Mouse (Mus musculus) heart, embryonic 15.5 days (tissue): Measurements from ENCODE around the gene Lpcat2. TPM values are rescaled to one million over a fixed set of nuclear protein-coding genes. Genes with fewer than 3 reads are reported as not detected.

Source experiments
- ATAC-seq: fragments of 200-750 bp; cut with Nextera tagmentation; replicated peaks from 2 replicates; pipeline ENCODE4 v1.8.0; 2017; ENCODE audit warnings: low read depth, moderate TSS enrichment; ENCODE audit not compliant: insufficient number of reproducible peaks, insufficient read depth, low FRiP score
- H3K27ac ChIP-seq: fragments of 300-500 bp; sonication (generic); 2 replicates; pipeline ENCODE4 v1.5.1; 2015; ENCODE audit warnings: mild to moderate bottlenecking, inconsistent platforms
- H3K27me3 ChIP-seq: fragments of 300-500 bp; sonication (generic); 2 replicates; pipeline ENCODE4 v1.6.1; 2015; ENCODE audit warnings: inconsistent platforms
- H3K36me3 ChIP-seq: fragments of 300-500 bp; sonication (generic); 2 replicates; pipeline ENCODE4 v1.6.1; 2015; ENCODE audit warnings: mild to moderate bottlenecking, inconsistent platforms
- H3K4me1 ChIP-seq: fragments of 300-500 bp; sonication (generic); replicated peaks from 2 replicates; pipeline ENCODE4 v1.6.1; 2015; ENCODE audit warnings: inconsistent platforms
- H3K4me2 ChIP-seq: fragments of 300-500 bp; sonication (generic); 2 replicates; pipeline ENCODE4 v1.6.1; 2015; ENCODE audit warnings: inconsistent platforms, mild to moderate bottlenecking, moderate library complexity
- H3K4me3 ChIP-seq: fragments of 300-500 bp; sonication (generic); 2 replicates; pipeline ENCODE4 v1.5.1; 2015; ENCODE audit warnings: mild to moderate bottlenecking, inconsistent platforms
- H3K9ac ChIP-seq: fragments of 300-500 bp; sonication (generic); 2 replicates; pipeline ENCODE4 v1.6.1; 2015; ENCODE audit warnings: mild to moderate bottlenecking, inconsistent platforms
- H3K9me3 ChIP-seq: fragments of 300-500 bp; sonication (generic); replicated peaks from 2 replicates; pipeline ENCODE4 v1.6.1; 2016; ENCODE audit warnings: inconsistent platforms
- WGBS: fragments of 180-500 bp; shearing (Covaris S2); methylation state at CpG from one replicate; pipeline ENCODE4 v1.1.7; 2015; ENCODE audit warnings: mixed read lengths; 5-methylcytosine and 5-hydroxymethylcytosine counted together
- polyA plus RNA-seq: library from polyadenylated mRNA; unstranded; fragments of >200 nt; fragmentation: Nextera tagmentation; extraction: Ambion mirVana; gene quantifications from 2 replicates; pipeline ENCODE4 v1.2.1, GENCODE M21; 2015

Gene Lpcat2
- polyA plus RNA-seq, 1 experiment from 2014 or later: 4.0 TPM

- no peak for ATAC-seq
- no peaks in the 10 kb centered on the region for H3K4me1 ChIP-seq
- WGBS: 81% methylated on average over 7 of the region's 7 CpGs
Measured at GRCm38 (mm10) chr8:92895053-92895452, 39.9 kb downstream of the Lpcat2 start.

GRCm38 (mm10) chr8:92896056-92896455 lies 40.9 kb downstream of the Lpcat2 start:
- H3K9me3 ChIP-seq: no peaks in the 10 kb centered on the region
- no peak overlapping the region for H3K4me2 ChIP-seq
- no peaks in the 10 kb centered on the region for H3K36me3 ChIP-seq
- H3K27ac ChIP-seq: peak overlapping the region; percentile 51
- no peak overlapping the region for H3K4me3 ChIP-seq
- 47% methylated on average over 1 of the region's 1 CpGs for WGBS
- H3K27me3 ChIP-seq: no peaks in the 10 kb centered on the region
- ATAC-seq: no peak
- no peaks in the 10 kb centered on the region for H3K4me1 ChIP-seq
- H3K9ac ChIP-seq: no peak overlapping the region

More at GRCm38 (mm10) chr8:92895053-92895452, 39.9 kb downstream of the Lpcat2 start:
- H3K4me2 ChIP-seq: no peak overlapping the region
- no peaks in the 10 kb centered on the region for H3K9me3 ChIP-seq
- no peak overlapping the region for H3K9ac ChIP-seq
- H3K27me3 ChIP-seq: no peaks in the 10 kb centered on the region
- no peaks in the 10 kb centered on the region for H3K36me3 ChIP-seq
- H3K27ac ChIP-seq: no peak overlapping the region
- H3K4me3 ChIP-seq: no peak overlapping the region

GRCm38 (mm10) chr8:92896611-92897010 lies 41.5 kb downstream of the Lpcat2 start:
- H3K36me3 ChIP-seq: no peaks in the 10 kb centered on the region
- H3K27ac ChIP-seq: peak overlapping the region; percentile 51; the same call in 1 of the 2 replicates
- no peak overlapping the region for H3K4me2 ChIP-seq
- H3K4me1 ChIP-seq: no peaks in the 10 kb centered on the region
- peak; percentile 55; the same call in 1 of the 2 replicates for ATAC-seq
- no peaks in the 10 kb centered on the region for H3K9me3 ChIP-seq
- 44% methylated on average over 5 of the region's 5 CpGs for WGBS
- H3K27me3 ChIP-seq: no peaks in the 10 kb centered on the region
- H3K9ac ChIP-seq: no peak overlapping the region
- no peak overlapping the region for H3K4me3 ChIP-seq

GRCm38 (mm10) chr8:92897794-92898193 lies 42.7 kb downstream of the Lpcat2 start:
- no peaks in the 10 kb centered on the region for H3K27me3 ChIP-seq
- H3K4me1 ChIP-seq: no peaks in the 10 kb centered on the region
- no peak overlapping the region for H3K4me2 ChIP-seq
- no peaks in the 10 kb centered on the region for H3K36me3 ChIP-seq
- WGBS: 76% methylated on average over 4 of the region's 4 CpGs
- no peak overlapping the region for H3K27ac ChIP-seq
- H3K4me3 ChIP-seq: no peak overlapping the region
- no peak for ATAC-seq
- no peaks in the 10 kb centered on the region for H3K9me3 ChIP-seq
- no peak overlapping the region for H3K9ac ChIP-seq

GRCm38 (mm10) chr8:92899590-92899989 lies 44.5 kb downstream of the Lpcat2 start:
- 80% methylated on average over 9 of the region's 9 CpGs for WGBS
- no peak overlapping the region for H3K4me2 ChIP-seq
- ATAC-seq: no peak
- no peaks in the 10 kb centered on the region for H3K9me3 ChIP-seq
- no peaks in the 10 kb centered on the region for H3K36me3 ChIP-seq
- H3K27me3 ChIP-seq: no peaks in the 10 kb centered on the region
- no peak overlapping the region for H3K27ac ChIP-seq
- H3K4me1 ChIP-seq: no peaks in the 10 kb centered on the region
- no peak overlapping the region for H3K4me3 ChIP-seq
- H3K9ac ChIP-seq: no peak overlapping the region

GRCm38 (mm10) chr8:92901107-92901506 lies 46.0 kb downstream of the Lpcat2 start, which contains the start of gene Capns2:
Gene Capns2 (plus strand): TSS chr8:92901407.
- Histone ChIP-seq H3K27me3 (no peaks in the 10 kb centered on the region), H3K9ac (no peak within 1 kb of the TSS), H3K4me1 (no peaks in the 10 kb centered on the region), H3K4me3 (no peak within 1 kb of the TSS), H3K36me3 (no peaks in the 10 kb centered on the region), H3K27ac (no peak within 1 kb of the TSS), H3K9me3 (no peaks in the 10 kb centered on the region), H3K4me2 (no peak within 1 kb of the TSS)
- no peak for ATAC-seq
- WGBS: 87% methylated on average over 5 of the region's 5 CpGs

GRCm38 (mm10) chr8:92902981-92903380 lies 47.8 kb downstream of the Lpcat2 start:
- Histone ChIP-seq H3K27me3 (no peaks in the 10 kb centered on the region), H3K4me2 (no peak overlapping the region), H3K9me3 (no peaks in the 10 kb centered on the region), H3K36me3 (no peaks in the 10 kb centered on the region), H3K4me1 (no peaks in the 10 kb centered on the region), H3K9ac (no peak overlapping the region), H3K27ac (no peak overlapping the region), H3K4me3 (no peak overlapping the region)
- no peak for ATAC-seq
- 78% methylated on average over 2 of the region's 2 CpGs for WGBS

GRCm38 (mm10) chr8:92903488-92904135 lies 48.5 kb downstream of the Lpcat2 start:
- no peaks in the 10 kb centered on the region for H3K4me1 ChIP-seq
- H3K27ac ChIP-seq: no peak overlapping the region
- no peak overlapping the region for H3K9ac ChIP-seq
- no peaks in the 10 kb centered on the region for H3K36me3 ChIP-seq
- no peak for ATAC-seq
- H3K9me3 ChIP-seq: no peaks in the 10 kb centered on the region
- no peak overlapping the region for H3K4me3 ChIP-seq
- WGBS: 83% methylated on average over 11 of the region's 11 CpGs
- no peak overlapping the region for H3K4me2 ChIP-seq
- H3K27me3 ChIP-seq: no peaks in the 10 kb centered on the region

GRCm38 (mm10) chr8:92906553-92906952 lies 51.4 kb downstream of the Lpcat2 start:
- no peaks in the 10 kb centered on the region for H3K36me3 ChIP-seq
- no peaks in the 10 kb centered on the region for H3K4me1 ChIP-seq
- WGBS: 92% methylated on average over 9 of the region's 9 CpGs
- no peak overlapping the region for H3K4me3 ChIP-seq
- no peak for ATAC-seq
- H3K27ac ChIP-seq: no peak overlapping the region
- H3K9ac ChIP-seq: no peak overlapping the region
- no peak overlapping the region for H3K4me2 ChIP-seq
- H3K27me3 ChIP-seq: no peaks in the 10 kb centered on the region
- H3K9me3 ChIP-seq: no peaks in the 10 kb centered on the region

GRCm38 (mm10) chr8:92908448-92908847 lies 53.3 kb downstream of the Lpcat2 start:
- Histone ChIP-seq H3K4me2 (no peak overlapping the region), H3K36me3 (no peaks in the 10 kb centered on the region), H3K4me1 (no peaks in the 10 kb centered on the region), H3K27ac (no peak overlapping the region), H3K9me3 (no peaks in the 10 kb centered on the region), H3K4me3 (no peak overlapping the region), H3K27me3 (no peaks in the 10 kb centered on the region), H3K9ac (no peak overlapping the region)
- ATAC-seq: no peak
- WGBS: 77% methylated on average over 2 of the region's 2 CpGs

GRCm38 (mm10) chr8:92911477-92911876 lies 56.3 kb downstream of the Lpcat2 start:
- Histone ChIP-seq H3K9ac (no peak overlapping the region), H3K27ac (no peak overlapping the region), H3K9me3 (no peaks in the 10 kb centered on the region), H3K4me3 (no peak overlapping the region), H3K27me3 (no peaks in the 10 kb centered on the region), H3K36me3 (no peaks in the 10 kb centered on the region), H3K4me1 (no peaks in the 10 kb centered on the region), H3K4me2 (no peak overlapping the region)
- 74% methylated on average over 3 of the region's 3 CpGs for WGBS
- ATAC-seq: no peak

GRCm38 (mm10) chr8:92913396-92913795 lies 58.3 kb downstream of the Lpcat2 start:
- no peaks in the 10 kb centered on the region for H3K9me3 ChIP-seq
- no peak overlapping the region for H3K9ac ChIP-seq
- no peaks in the 10 kb centered on the region for H3K36me3 ChIP-seq
- H3K27me3 ChIP-seq: no peaks in the 10 kb centered on the region
- ATAC-seq: no peak
- H3K27ac ChIP-seq: no peak overlapping the region
- H3K4me3 ChIP-seq: no peak overlapping the region
- WGBS: 69% methylated on average over 7 of the region's 7 CpGs
- H3K4me2 ChIP-seq: no peak overlapping the region
- no peaks in the 10 kb centered on the region for H3K4me1 ChIP-seq
